Mouse (Mus musculus): ENCODE measurements around the gene Rasgrf1.

Gene Rasgrf1

DNA sequence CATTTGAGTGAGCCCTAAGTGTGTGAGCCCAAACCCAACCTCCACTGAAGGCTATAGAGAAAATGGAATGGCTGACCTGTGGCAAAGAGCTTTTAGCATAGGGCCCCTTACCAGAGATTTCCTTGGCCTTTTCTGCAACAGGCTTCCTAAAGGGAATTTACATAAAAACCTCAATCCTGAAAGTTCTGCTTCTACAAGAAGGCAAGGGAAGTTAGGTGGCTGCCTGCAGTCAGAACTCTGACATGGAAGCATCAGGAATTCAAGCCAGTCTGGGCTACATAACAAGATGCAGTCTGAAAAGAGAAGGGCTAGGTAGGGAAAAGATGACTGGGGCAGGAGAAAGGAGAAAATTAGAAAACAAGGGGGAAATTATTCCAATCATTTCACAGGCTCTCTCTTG is 1.8 kb upstream of the Rasgrf1 start:
- DNase-seq = no peak

DNA sequence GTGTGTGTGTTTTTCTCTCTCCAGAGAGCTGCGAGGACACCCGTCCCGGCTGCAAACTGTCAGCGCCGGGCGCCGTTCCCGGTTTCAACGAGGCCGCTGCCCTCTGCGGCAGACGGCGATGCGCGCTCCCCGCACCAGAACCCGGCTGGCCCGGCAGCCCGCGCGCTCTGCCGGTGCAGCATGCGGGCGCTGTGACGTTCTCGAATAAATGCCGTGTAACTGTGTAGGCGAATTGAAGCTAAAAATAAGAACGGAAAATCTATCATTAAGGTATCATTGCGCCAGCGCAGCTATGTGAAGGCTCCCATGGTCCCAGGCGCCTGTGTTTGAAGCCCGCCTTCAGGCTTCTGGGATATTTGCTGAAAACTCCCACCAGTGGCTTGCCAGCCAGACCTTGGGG is 1.1 kb upstream of the Rasgrf1 start:
- DNase-seq = peak; percentile 86 to 90

DNA sequence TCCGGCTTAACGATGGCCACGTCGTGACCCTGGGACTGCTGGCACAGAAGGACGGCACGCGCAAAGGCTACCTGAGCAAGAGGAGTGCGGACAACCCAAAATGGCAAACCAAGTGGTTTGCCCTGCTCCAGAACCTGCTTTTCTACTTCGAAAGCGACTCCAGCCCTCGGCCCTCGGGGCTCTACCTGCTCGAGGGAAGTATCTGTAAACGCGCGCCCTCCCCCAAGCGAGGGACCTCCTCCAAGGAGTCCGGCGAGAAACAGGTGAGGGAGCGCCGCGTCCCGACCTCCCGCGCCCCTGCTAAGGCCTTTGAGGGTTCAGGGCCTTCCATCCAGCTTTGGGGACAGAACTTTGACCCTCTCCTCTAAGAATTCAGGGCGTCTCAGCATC is 298 bp downstream of the Rasgrf1 start:
- no peak for DNase-seq

DNA sequence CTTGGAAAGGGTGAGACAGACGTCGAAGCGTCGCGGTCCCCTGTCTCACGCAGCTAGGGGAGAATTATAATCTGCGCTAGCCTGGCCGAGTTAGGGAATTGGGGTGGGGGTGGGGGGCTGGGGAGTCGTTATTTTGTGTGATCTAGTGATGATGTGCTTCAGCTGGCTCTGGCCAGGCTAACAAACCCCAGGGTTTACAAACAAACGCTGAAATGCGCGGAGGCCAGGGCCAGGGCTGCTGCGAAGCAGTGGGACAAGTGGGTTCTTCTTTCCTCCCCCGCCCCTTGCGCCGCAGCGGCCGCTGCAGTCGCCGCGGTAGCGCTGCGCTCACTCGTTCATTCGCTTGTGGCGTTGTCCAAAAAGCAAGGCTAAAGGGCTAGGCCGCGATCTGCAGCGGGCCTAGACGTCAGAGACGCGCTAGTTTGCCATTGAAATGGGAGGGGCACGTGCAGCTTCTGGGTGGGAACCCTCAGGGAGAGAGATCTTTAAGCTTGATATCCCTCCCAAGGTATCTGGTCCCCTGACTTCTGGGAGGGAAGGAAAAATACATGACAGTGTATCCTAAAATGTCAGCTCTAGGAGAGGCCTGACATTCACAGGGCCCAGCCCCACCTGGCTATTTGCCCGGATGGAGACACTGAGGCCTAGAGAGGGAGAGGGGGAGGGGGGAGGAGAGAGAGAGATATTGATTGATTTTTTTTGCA is 1.2 kb downstream of the Rasgrf1 start:
- DNase-seq = peak; percentile 52 to 53

DNA sequence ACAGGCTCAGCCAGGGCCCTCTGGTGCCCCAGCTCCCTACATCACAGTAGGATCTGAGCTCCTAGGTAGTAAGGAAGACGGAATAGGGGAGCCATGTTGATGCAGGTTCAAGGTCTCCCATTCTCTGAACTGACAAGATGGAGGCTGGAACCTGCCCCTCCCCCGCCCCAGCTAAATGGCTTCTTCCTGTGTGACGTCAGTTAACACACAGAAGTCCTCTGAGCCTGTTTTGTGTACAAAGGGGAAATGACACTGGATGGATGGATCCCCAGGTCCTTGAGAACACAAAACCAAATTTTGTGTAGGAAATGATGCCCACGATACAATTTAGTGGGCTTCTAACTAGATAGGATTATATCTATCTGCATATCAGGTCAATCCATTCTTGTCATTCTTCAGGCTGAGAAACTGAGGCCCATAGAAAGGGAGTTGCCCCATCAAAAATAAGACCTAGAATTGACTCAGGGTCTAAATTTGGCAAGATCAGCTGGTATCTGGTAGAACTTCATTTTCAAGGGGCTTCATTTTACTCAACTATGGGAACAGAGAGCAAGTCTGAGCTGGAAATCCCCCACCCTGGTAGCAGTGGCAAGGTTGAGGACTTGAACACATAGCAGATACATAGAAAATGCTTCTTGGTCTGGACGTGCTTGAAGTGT is 2.3 kb downstream of the Rasgrf1 start:
- DNase-seq = no peak

DNA sequence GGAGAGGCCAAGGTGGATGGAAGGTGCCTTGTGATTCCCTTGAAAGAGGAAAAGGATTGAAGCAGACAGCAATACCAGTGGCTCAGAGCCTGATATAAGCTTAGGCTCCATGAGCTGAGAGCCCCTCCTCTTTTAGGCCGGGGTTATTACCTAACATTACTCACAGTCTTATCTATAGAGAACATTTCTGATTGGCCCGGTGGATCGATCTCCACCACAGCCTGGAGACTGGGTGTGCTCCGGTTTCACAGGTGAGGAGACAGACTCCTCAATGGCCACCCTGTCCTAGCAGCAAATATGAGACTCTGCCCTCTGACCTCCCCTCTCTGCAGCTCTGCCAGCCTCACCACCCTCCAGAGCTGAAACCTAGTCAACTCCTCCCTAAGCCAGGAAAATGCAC is 3.4 kb downstream of the Rasgrf1 start:
- no peak for DNase-seq

DNA sequence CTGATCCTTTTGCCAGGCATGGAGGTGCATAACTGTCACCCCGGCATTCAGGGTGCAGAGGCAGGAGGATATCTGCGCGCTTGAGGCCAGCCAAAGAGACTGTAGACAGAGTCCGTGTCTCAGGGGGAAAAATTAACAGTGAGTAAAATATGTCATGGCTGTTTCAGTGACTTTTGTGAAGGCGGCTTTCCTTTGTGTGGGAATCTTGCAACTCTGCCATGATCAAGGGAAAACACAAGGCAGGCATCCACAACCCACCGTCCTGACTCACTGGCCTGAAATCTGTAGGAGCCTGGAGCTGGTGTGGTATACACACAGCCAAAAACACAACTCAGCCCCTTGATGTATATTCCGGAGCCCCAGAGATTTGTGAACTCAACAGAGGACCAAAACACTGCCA is 6.8 kb downstream of the Rasgrf1 start:
- no peak for DNase-seq

DNA sequence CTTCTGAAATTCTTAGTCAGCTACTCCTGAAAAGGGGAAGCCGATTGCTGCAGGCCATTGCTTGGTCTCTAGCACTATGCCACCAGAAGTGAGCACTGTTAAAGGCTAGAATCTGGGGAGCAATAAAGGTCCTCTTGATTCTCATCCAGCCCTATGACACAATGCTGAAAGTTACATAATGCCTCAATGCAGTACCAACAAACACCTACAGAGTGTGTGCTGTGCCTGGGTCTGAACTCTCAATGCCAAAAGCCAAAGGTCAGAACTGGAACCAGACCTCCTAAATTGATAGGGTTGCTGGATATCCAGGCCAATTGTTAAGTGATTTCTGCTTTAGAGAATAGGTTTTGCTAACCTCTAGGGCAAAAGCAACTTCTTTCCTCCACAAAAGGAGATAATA is 7.7 kb downstream of the Rasgrf1 start:
- DNase-seq = no peak

DNA sequence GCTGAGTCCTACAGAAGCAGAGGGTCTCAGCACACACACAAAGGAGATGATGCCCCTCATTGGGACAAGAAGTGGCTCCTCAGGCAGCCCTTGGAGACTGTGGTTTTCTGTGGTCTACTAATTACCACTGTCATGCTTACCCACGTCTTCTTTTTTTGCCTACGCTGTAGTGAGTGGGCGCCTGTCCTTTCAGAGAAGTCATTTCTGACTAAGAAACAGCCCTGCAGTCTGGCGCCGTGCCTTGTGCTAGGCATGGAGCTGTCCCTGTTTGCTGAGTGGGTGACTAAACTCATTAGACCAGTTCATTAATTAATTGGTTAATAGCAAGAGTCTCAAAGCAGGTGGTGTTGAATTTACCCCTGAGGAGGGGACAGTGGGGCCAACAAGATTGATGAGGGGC is 9.1 kb downstream of the Rasgrf1 start:
- peak in 1 of 2 experiments; percentile 38 for DNase-seq

DNA sequence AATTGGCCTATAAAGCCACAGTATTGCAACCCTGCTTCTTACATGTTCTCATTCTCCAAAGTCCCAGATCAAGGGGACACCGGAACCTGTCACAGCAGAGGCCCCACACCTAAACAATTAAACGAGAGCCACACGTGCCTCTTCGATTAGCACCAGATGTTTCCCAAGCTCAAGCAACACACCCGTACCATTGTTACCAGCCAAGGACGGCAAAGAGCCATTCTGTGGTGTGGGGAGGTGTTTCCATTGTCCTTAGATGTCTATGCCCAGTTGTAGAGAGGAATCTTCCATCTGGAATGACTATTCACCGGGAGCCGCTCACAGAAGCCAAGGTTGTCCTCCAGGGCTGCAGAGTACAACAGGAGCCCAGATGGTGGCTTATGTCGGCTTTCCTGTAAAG is 11.4 kb downstream of the Rasgrf1 start:
- DNase-seq = no peak

DNA sequence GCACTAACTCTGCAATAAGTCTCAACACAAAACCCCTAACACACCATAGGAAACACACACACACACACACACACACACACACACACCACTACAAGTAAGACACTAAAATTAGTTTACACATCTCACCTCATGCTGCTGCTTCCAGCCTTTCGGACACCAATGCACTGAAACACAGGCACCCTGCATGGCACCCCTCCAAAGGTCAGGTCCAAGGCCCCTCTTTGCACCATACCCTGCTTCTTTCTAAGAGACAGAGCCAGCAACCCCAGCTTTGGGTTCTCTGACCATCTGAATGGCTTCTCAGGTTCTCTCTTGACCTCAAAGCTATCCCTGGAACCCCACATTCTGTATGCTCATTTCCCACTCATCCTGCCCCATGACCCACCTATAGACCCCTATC is 13.0 kb downstream of the Rasgrf1 start:
- DNase-seq = no peak

DNA sequence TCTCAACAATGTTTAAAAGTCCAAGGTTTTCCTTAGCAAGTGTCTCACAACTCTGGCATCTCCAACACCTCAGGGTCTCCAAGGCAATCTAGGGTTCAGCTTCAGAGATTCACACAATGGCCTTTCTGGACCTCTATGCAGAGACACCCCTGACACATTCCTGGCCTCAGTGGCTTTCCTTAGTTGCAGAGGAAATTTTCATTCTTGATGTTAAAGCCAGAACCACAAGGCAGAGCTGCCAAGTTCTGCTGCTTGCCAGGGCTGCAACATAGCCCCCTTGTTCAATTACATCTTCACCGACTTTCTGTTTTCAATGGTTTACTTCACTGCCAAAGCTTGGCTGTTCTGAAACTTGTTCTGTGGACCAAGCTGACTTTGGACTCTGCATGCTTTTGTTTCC is 15.1 kb downstream of the Rasgrf1 start:
- peak in 1 of 2 experiments; percentile 36 for DNase-seq

DNA sequence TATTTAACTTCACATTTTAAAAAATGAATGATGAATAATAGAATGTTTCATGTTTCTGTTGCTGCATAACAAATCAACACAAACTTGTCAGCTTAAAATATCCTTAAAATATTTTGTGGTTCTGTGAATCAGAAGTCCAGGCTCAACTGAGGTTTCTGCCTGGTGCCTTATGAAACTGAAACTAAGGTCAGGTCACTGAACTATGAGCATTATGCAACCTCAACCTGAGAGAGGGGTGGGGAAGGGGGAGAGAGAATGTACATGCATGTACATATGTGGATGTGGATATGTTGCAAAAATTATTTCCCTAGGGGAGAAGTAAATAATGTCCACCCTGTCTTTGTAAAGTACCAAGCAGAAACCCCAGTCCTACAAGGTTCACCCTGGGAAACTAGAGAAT is 18.8 kb downstream of the Rasgrf1 start:
- DNase-seq = no peak

DNA sequence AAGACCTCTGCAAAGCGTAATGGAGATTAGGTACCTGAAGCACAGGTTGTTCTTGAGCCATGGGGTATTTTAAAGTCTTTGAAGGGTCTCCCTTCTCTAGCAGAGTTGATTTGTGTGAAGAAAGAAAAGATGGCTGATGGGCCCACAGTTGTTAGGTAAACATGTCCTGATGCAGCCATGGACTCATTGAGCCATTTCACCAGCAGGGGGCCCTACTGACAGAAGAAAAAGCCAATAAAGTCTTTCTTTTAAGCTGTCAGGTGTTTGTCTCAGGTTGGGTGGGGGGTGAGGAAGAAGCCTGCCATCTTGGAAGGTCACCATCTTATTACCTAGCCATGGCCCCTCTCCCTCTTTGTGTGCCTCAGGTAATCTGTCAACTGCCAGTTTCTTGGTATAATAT is 30.7 kb downstream of the Rasgrf1 start:
- DNase-seq = no peak

DNA sequence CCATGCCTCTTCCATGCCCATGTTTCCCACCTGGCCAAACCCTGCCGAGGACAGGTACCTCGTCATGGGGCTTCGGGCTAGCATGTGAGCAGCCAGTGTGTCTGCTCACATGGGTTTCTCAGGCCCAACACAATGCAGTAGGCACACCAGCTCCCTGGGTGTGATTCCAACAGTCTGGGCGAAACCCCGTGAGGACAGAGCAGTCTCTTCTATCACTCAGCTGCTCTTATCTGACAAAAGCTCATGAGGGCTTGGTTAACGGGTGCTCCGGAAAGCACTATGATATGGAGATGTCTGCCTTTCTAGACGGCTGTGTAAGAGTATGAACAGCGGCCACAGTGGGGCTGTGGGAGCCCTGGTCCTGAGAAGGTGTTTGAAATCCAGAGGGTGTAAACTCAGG is 37.1 kb downstream of the Rasgrf1 start:
- no peak for DNase-seq

DNA sequence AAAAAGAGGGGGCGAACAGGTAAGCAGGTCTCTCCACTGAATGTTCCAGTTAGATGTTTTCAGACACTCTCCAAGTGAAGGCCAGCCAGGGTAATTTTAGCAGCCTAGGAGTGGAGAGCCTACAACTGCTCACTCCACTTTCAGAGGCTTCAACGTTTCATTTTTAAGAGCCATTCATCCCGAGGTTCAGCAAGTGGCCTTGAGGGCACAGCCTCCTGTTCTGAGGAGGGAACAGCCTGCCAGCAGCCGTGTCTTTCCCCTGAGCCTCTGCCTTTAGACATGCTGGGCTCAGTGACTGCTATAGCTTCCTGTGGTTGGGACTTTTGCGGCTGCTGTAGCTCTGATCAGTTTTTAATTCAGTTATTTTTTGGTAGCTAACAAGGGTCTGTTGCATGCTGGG is 38.9 kb downstream of the Rasgrf1 start:
- DNase-seq = no peak

DNA sequence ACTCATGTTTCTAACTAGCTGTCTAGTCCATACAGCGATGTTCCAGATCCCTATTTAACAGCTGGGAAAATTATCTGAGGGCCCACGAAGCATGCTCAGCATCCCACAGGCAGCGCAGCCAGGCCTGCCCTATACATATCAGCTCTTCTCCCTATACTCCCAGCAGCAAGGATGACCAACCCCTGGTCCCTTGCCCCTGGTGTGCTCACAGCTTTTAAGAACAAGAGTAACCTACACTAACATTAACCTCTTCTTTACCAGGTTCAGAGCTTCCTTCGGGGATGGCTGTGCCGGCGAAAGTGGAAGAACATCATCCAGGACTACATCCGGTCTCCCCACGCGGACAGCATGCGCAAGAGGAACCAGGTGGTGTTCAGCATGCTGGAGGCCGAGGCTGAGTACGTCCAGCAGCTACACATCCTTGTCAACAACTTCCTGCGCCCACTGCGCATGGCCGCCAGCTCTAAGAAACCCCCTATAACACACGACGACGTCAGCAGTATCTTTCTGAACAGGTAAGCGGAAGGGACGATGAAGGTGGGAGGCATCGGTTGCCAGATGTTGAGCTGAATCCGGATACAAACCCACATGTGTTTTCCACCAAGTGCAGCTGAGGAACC is 44.0 kb downstream of the Rasgrf1 start:
- no peak for DNase-seq

DNA sequence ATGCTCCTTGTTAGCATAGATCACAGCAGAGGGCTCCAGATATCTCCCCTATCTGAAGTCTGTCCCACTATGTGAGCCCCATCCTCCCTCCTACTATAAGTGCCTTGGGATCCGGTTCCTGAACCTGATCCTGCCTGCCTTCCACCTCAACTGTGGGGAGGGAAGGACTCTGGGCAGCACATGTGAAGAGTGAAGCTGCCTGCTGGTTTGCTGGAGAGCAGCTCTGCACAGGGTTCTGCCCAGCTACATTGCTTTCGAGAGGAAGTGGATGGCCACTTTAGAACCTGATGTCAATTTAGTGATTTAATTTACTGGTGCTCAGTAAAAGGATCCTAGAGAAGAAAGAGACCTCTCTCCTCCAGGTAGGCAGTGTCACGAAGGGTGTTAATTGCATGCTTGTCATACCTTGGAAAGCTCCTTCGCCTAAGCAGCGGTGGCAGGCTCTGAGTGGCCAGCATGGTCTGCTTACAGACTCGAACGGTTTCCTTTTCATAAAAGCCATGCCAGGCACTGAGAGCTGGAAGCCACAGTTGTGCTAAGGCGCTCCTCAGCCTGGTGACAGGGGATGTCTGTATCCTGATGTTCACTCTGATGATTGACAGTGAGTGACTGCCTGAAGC is 45.3 kb downstream of the Rasgrf1 start:
- no peak for DNase-seq

DNA sequence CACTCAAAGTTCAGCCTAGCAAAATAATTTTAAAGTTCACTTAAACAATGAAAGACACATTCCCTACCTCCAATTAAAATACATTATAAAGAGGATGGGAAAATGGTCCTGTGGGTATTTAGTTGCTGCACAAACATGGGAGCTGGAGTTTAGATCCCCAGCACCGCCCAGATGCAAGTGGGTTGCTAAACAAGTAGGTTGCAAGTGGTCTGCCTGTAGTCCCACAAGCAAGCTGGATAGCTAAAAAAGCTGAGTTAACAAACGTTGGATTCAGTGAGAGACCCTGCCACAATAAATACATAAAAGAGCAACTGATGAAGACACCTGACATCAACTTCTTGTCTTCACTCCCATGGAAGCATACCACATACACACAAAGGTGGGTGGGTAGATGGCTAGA is 49.3 kb downstream of the Rasgrf1 start:
- DNase-seq = no peak

DNA sequence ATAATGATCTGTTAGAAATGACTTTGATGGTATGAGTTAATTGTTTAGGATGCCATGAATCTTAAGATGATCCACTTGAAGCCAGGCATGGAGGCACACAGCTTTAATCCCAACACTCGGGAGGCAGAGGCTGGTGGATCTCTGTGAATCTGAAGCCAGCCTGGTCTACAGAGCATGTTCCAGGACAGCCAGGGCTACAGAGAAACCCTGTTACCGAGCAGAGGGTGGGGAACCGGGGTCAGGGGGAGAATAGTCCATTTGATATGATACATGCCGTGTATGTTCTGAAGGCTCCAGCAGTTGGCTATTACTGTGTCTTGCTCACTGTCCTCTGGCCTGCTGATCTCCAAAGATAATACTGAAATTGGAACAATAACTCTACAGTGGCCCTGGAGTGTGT is 54.4 kb downstream of the Rasgrf1 start:
- DNase-seq = peak in 1 of 2 experiments; percentile 1

DNA sequence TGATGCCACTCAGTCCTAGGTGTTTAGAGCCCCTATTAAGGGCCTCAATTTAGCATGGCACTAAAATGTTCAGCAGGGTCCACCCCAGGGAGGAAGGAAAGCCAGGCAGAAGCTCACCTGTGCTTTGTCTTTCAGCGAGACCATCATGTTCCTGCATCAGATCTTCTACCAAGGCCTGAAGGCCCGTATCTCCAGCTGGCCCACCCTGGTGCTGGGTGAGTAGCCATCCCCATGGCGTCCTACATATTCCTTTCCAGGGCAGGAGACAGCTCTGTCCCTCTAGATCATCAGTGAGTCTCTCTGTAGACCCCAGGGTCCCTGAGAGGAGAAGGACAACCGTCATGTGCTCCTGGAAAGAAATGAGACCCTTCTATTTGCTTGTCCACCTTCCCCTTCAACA is 58.0 kb downstream of the Rasgrf1 start:
- DNase-seq = no peak

DNA sequence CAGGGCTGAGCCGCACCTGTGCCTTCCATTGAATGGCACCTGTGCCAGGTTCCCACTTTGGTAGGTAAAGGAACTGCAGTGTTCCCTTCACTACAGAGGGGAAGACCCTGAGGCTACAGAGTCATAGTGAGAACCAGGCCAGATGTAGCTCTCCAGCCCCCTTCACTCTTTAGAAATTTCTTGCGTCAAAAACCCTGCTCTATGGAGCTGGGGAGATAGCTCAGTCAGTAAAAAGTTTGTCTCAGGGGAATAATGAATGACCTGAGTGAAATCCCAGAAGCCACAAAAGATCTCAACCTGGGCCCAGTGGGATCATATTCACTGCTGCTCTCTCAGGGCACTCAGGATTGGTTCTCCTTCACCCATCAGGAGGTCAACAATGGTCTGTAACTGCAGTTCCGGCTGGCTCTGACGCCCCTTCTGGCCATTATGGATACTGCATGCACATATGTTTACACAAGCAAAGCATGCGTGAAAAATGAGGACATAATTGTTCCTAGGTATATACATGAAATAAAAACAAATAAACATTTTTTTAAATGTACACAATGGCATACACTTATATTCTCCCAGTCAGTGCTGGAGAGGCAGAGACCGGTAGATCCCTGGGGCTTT is 59.2 kb downstream of the Rasgrf1 start:
- peak in 1 of 2 experiments; percentile 40 for DNase-seq

DNA sequence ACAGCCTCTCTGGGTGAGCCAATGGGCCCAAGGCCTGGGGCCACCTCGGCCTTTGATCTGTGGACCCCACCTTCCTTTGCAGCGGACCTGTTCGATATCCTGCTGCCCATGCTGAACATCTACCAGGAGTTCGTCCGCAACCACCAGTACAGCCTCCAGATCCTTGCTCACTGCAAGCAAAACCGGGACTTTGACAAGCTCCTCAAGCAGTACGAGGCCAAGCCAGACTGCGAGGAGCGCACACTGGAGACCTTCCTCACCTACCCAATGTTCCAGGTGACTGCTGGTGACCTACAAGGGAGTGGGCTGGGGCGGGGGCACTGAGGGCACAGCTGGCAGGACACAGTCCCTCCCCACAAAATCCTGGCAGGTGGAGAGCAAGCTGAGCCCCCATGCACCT is 60.6 kb downstream of the Rasgrf1 start:
- DNase-seq = no peak
